Mouse (Mus musculus): ENCODE measurements around the gene Gemin6. TPM values are rescaled to one million over a fixed set of nuclear protein-coding genes. Genes with fewer than 3 reads are reported as not detected.

The Gemin6 gene
- polyA plus RNA-seq, 1 experiment from 2014 or later, result 17.5 TPM

- Histone ChIP-seq H3K9ac (replicated peaks) (no peak overlapping the region), H3K27ac (ENCODE audit: low read depth) (no peak overlapping the region), H3K9me3 (ENCODE audit: low read length) (no peaks in the 10 kb centered on the region), H3K4me3 (ENCODE audit: low read depth, low read length) (no peak overlapping the region), H3K27me3 (ENCODE audit: insufficient read depth, low read length) (no peaks in the 10 kb centered on the region), H3K36me3 (replicated peaks; ENCODE audit: insufficient read depth, low read length) (peaks cover 5% of the 10 kb centered on the region), H3K4me1 (ENCODE audit: insufficient read depth) (no peaks in the 10 kb centered on the region), H3K4me2 (ENCODE audit: low read depth, low read length) (no peak overlapping the region)
- ATAC-seq, result no peak
- TF ChIP-seq CTCF (IDR thresholded peaks at IDR 0.05; ENCODE audit: low read depth), result no peak
- TF ChIP-seq EP300 (IDR thresholded peaks at IDR 0.05; ENCODE audit: low read depth), result no peak
- DNase-seq, result no peak
Observed at GRCm38 (mm10) chr17:80180468-80180867, 43.8 kb upstream of the Gemin6 start.

- Histone ChIP-seq H3K36me3 (replicated peaks; ENCODE audit: insufficient read depth, low read length) (peaks cover 6% of the 10 kb centered on the region), H3K4me3 (ENCODE audit: low read depth, low read length) (no peak overlapping the region), H3K4me1 (ENCODE audit: insufficient read depth) (no peaks in the 10 kb centered on the region), H3K27ac (ENCODE audit: low read depth) (no peak overlapping the region), H3K4me2 (ENCODE audit: low read depth, low read length) (no peak overlapping the region), H3K9me3 (ENCODE audit: low read length) (peaks cover 3% of the 10 kb centered on the region; the same call in 1 of the 2 replicates), H3K27me3 (ENCODE audit: insufficient read depth, low read length) (no peaks in the 10 kb centered on the region), H3K9ac (replicated peaks) (no peak overlapping the region)
- ATAC-seq (no peak), DNase-seq (no peak)
- TF ChIP-seq CTCF (IDR thresholded peaks at IDR 0.05; ENCODE audit: low read depth) (no peak), EP300 (IDR thresholded peaks at IDR 0.05; ENCODE audit: low read depth) (no peak)
- 70% methylated on average over 9 of the region's 10 CpGs for WGBS (ENCODE audit: insufficient replicate concordance)
Observed at GRCm38 (mm10) chr17:80183615-80184014, 40.6 kb upstream of the Gemin6 start.

GRCm38 (mm10) chr17:80193075-80193474 is 31.2 kb upstream of the Gemin6 start:
- H3K36me3 ChIP-seq (replicated peaks; ENCODE audit: insufficient read depth, low read length), result peaks cover 8% of the 10 kb centered on the region; the same call in 1 of the 2 replicates
- no peaks in the 10 kb centered on the region for H3K4me1 ChIP-seq (ENCODE audit: insufficient read depth)
- TF ChIP-seq CTCF (IDR thresholded peaks at IDR 0.05; ENCODE audit: low read depth), result peak; percentile 44
- TF ChIP-seq EP300 (IDR thresholded peaks at IDR 0.05; ENCODE audit: low read depth), result no peak
- no peaks in the 10 kb centered on the region for H3K9me3 ChIP-seq (ENCODE audit: low read length)
- H3K27me3 ChIP-seq (ENCODE audit: insufficient read depth, low read length), result no peaks in the 10 kb centered on the region
- DNase-seq (no peak), ATAC-seq (no peak)
- no peak overlapping the region for H3K4me3 ChIP-seq (ENCODE audit: low read depth, low read length)
- no peak overlapping the region for H3K9ac ChIP-seq (replicated peaks)
- H3K27ac ChIP-seq (ENCODE audit: low read depth), result no peak overlapping the region
- no peak overlapping the region for H3K4me2 ChIP-seq (ENCODE audit: low read depth, low read length)
- WGBS (ENCODE audit: insufficient replicate concordance), result 54% methylated on average over 5 of the region's 5 CpGs

GRCm38 (mm10) chr17:80199160-80199778 is 25.0 kb upstream of the Gemin6 start:
- Histone ChIP-seq H3K4me3 (ENCODE audit: low read depth, low read length) (no peak overlapping the region), H3K27ac (ENCODE audit: low read depth) (no peak overlapping the region), H3K9me3 (ENCODE audit: low read length) (no peaks in the 10 kb centered on the region), H3K4me1 (ENCODE audit: insufficient read depth) (no peaks in the 10 kb centered on the region), H3K9ac (replicated peaks) (no peak overlapping the region), H3K4me2 (ENCODE audit: low read depth, low read length) (no peak overlapping the region), H3K27me3 (ENCODE audit: insufficient read depth, low read length) (no peaks in the 10 kb centered on the region), H3K36me3 (replicated peaks; ENCODE audit: insufficient read depth, low read length) (peaks cover 51% of the 10 kb centered on the region)
- no peak for DNase-seq
- WGBS (ENCODE audit: insufficient replicate concordance), result 89% methylated on average over 3 of the region's 3 CpGs
- no peak for ATAC-seq
- TF ChIP-seq EP300 (IDR thresholded peaks at IDR 0.05; ENCODE audit: low read depth), result no peak

GRCm38 (mm10) chr17:80205657-80206056 is 18.6 kb upstream of the Gemin6 start:
- peaks cover 10% of the 10 kb centered on the region for H3K4me1 ChIP-seq (ENCODE audit: insufficient read depth)
- H3K36me3 ChIP-seq (replicated peaks; ENCODE audit: insufficient read depth, low read length), result peaks cover 38% of the 10 kb centered on the region
- no peak for ATAC-seq
- H3K4me2 ChIP-seq (ENCODE audit: low read depth, low read length), result peak overlapping the region; percentile 87
- DNase-seq, result no peak
- H3K9me3 ChIP-seq (ENCODE audit: low read length), result no peaks in the 10 kb centered on the region
- peak overlapping the region; percentile 92 for H3K4me3 ChIP-seq (ENCODE audit: low read depth, low read length)
- TF ChIP-seq CTCF (IDR thresholded peaks at IDR 0.05; ENCODE audit: low read depth), result no peak
- TF ChIP-seq EP300 (IDR thresholded peaks at IDR 0.05; ENCODE audit: low read depth), result no peak
- H3K9ac ChIP-seq (replicated peaks), result peak overlapping the region; percentile 92
- 0 out of 2 replicates have a peak overlapping the region, but pooled peaks have one; percentile 95 for H3K27ac ChIP-seq (ENCODE audit: low read depth)
- WGBS (ENCODE audit: insufficient replicate concordance), result 17% methylated on average over 5 of the region's 5 CpGs
- H3K27me3 ChIP-seq (ENCODE audit: insufficient read depth, low read length), result no peaks in the 10 kb centered on the region

- H3K4me1 ChIP-seq (ENCODE audit: insufficient read depth), result peaks cover 10% of the 10 kb centered on the region
- peak overlapping the region; percentile 87 for H3K4me2 ChIP-seq (ENCODE audit: low read depth, low read length)
- H3K4me3 ChIP-seq (ENCODE audit: low read depth, low read length), result peak overlapping the region; percentile 92
- H3K36me3 ChIP-seq (replicated peaks; ENCODE audit: insufficient read depth, low read length), result peaks cover 37% of the 10 kb centered on the region
- H3K9me3 ChIP-seq (ENCODE audit: low read length), result no peaks in the 10 kb centered on the region
- H3K27me3 ChIP-seq (ENCODE audit: insufficient read depth, low read length), result no peaks in the 10 kb centered on the region
- ATAC-seq (peak; percentile 43), DNase-seq (peak; percentile 66)
- H3K9ac ChIP-seq (replicated peaks), result peak overlapping the region; percentile 92
- H3K27ac ChIP-seq (ENCODE audit: low read depth), result peak overlapping the region; percentile 95
- WGBS (ENCODE audit: insufficient replicate concordance), result under 1% methylated on average over 34 of the region's 36 CpGs
- TF ChIP-seq EP300 (IDR thresholded peaks at IDR 0.05; ENCODE audit: low read depth) (no peak), CTCF (IDR thresholded peaks at IDR 0.05; ENCODE audit: low read depth) (no peak)
Observed at GRCm38 (mm10) chr17:80206301-80206670, 18.0 kb upstream of the Gemin6 start.
